ENCODE assay signal across 10 mouse cellular contexts in the genomic region with DNA sequence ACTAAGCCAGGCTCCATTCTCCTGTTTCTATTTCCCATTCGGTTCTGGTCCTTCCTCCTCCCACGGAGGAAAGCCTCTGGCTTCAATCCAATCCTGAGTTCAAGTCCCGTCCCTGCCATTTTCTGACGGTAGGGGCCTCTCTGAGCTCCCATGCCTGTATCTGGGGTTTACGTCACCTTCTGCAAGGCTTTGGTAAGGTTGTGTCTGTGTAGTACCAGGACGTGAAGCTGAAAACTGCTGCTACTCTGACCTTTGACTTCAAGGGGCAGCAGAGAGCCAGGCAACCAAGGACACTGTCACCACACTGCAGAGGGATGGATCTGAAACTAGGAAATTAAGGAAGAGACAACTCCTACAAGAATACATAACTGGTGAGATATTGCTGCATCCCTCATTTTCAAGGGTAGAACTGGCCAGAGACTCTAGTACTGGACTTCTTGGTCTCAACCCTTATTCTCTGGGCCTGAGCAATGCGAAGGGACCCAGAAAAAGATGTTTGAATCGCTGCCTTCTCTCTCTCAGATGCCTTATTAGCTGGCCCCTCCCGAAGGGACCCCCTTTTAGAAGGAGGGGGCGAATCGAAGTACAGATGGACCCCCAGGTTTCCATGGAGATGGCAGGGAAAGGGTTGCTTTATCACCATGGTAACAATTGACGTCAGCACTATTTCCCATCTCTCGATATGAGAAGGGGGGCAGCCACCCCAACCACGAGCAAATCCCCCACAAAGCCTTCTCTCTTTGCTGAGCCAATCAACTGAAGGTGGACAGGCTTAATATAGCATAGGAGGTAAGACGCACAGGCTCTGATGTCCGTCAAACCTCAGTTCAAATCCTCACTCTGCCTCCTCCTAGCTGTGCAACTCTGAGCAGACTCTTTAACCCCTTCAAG. TPM values are rescaled to one million over a fixed set of nuclear protein-coding genes. Genes with fewer than 3 reads are reported as not detected.
DNase-seq lines count a peak whose midpoint lies in the region; ATAC-seq and TF ChIP-seq lines count a peak whose summit lies in the region.
"Had no signal": no experiment of that assay in that cellular context is flagged by ENCODE, and none has a peak within 500 bp of the region (broad histone marks: within the 10 kb centered on the region; RNA-seq: fewer than 3 reads in every experiment).

No protein-coding gene starts in this region.

- no peak for DNase-seq in heart, postnatal 25 days (ENCODE audit: low spot score)
- DNase-seq in limb, embryonic 10.5 days (ENCODE audit: low spot score): no peak
- no peak for DNase-seq in ovary, postnatal 10 days (ENCODE audit: low spot score)
- DNase-seq in testis, postnatal 10 days (ENCODE audit: low spot score): no peak

- H3K4me2 ChIP-seq in heart, embryonic 12.5 days: peak overlapping the region; percentile 41
- H3K4me2 ChIP-seq in heart, embryonic 14.5 days (ENCODE audit: low read length): peak overlapping the region; percentile 29
- H3K4me2 ChIP-seq in midbrain, embryonic 16.5 days (ENCODE audit: low read length): peak overlapping the region; percentile 51

- WGBS in heart, embryonic 12.5 days: 32% methylated on average over 16 of the region's 16 CpGs
- 31% methylated on average over 16 of the region's 16 CpGs for WGBS in heart, embryonic 14.5 days
- WGBS in limb, embryonic 10.5 days: 49% methylated on average over 16 of the region's 16 CpGs
- WGBS in midbrain, embryonic 16.5 days: 12% methylated on average over 16 of the region's 16 CpGs

- H3K36me3 ChIP-seq in heart, embryonic 12.5 days: no peaks in the 10 kb centered on the region
- H3K36me3 ChIP-seq in heart, embryonic 14.5 days (ENCODE audit: control insufficient read depth, insufficient read depth, low read length): no peaks in the 10 kb centered on the region
- no peaks in the 10 kb centered on the region for H3K36me3 ChIP-seq in limb, embryonic 10.5 days
- no peaks in the 10 kb centered on the region for H3K36me3 ChIP-seq in midbrain, embryonic 16.5 days (ENCODE audit: control insufficient read depth, insufficient read depth, low read length)

- H3K27ac ChIP-seq in heart, embryonic 12.5 days (ENCODE audit: poor library complexity, severe bottlenecking): peak overlapping the region; percentile 57
- peak overlapping the region; percentile 76 for H3K27ac ChIP-seq in bone marrow macrophage, adult 2 months (ENCODE audit: insufficient read depth, low read depth, low read length)
- H3K27ac ChIP-seq in heart, embryonic 14.5 days (replicated peaks in 1 of 2; ENCODE audit: control insufficient read depth in 1 of 2, insufficient read depth in 1 of 2, low read depth in 2 of 2, low read length in 2 of 2): peak overlapping the region; percentile 76 to 78
- peak overlapping the region; percentile 53; the same call in 1 of the 2 replicates for H3K27ac ChIP-seq in limb, embryonic 10.5 days
- peak overlapping the region; percentile 84 for H3K27ac ChIP-seq in midbrain, embryonic 16.5 days (ENCODE audit: low read length)

- TF ChIP-seq CTCF in bone marrow macrophage, adult 2 months (IDR thresholded peaks at IDR 0.05; ENCODE audit: low read depth, low read length): no peak

- no peaks in the 10 kb centered on the region for H3K9me3 ChIP-seq in heart, embryonic 12.5 days (replicated peaks)
- no peaks in the 10 kb centered on the region for H3K9me3 ChIP-seq in heart, embryonic 14.5 days (ENCODE audit: control insufficient read depth, low read length)
- no peaks in the 10 kb centered on the region for H3K9me3 ChIP-seq in limb, embryonic 10.5 days (replicated peaks)
- no peaks in the 10 kb centered on the region for H3K9me3 ChIP-seq in midbrain, embryonic 16.5 days (replicated peaks; ENCODE audit: control insufficient read depth, low read length, poor library complexity, severe bottlenecking)

- peaks cover 17% of the 10 kb centered on the region for H3K27me3 ChIP-seq in heart, embryonic 12.5 days (replicated peaks)
- H3K27me3 ChIP-seq in heart, embryonic 14.5 days (ENCODE audit: control insufficient read depth, insufficient read depth, low read length): peaks cover 15% of the 10 kb centered on the region
- H3K27me3 ChIP-seq in limb, embryonic 10.5 days (ENCODE audit: low read depth, poor library complexity, severe bottlenecking): peaks cover 27% of the 10 kb centered on the region
- H3K27me3 ChIP-seq in midbrain, embryonic 16.5 days (ENCODE audit: control insufficient read depth, insufficient read depth, low read depth, low read length): peaks cover 9% of the 10 kb centered on the region
- H3K27me3 ChIP-seq: Patski had no signal

- ATAC-seq in heart, embryonic 12.5 days (ENCODE audit: insufficient number of reproducible peaks, low FRiP score): no peak
- ATAC-seq in heart, embryonic 14.5 days (ENCODE audit: insufficient number of reproducible peaks, insufficient read depth, low FRiP score, low read depth): no peak
- ATAC-seq in midbrain, embryonic 16.5 days: peak; percentile 66
- ATAC-seq: Patski had no signal

- TF ChIP-seq POLR2A in bone marrow macrophage, adult 2 months (IDR thresholded peaks at IDR 0.05; ENCODE audit: borderline replicate concordance, low read depth, low read length): no peak

- H3K4me1 ChIP-seq in heart, embryonic 12.5 days (replicated peaks): peaks cover 55% of the 10 kb centered on the region
- peaks cover 45% of the 10 kb centered on the region for H3K4me1 ChIP-seq in bone marrow macrophage, adult 2 months (ENCODE audit: control insufficient read depth, insufficient read depth, low read length)
- peaks cover 23 to 25% of the 10 kb centered on the region in 2 experiments; a peak in 3 of 4 replicates for H3K4me1 ChIP-seq in heart, embryonic 14.5 days (ENCODE audit: control insufficient read depth in 2 of 2, insufficient read depth in 2 of 2, low read length in 2 of 2)
- H3K4me1 ChIP-seq in limb, embryonic 10.5 days: peaks cover 52% of the 10 kb centered on the region
- peaks cover 20% of the 10 kb centered on the region for H3K4me1 ChIP-seq in midbrain, embryonic 16.5 days (ENCODE audit: control insufficient read depth, insufficient read depth, low read length)

- no peak overlapping the region for H3K4me3 ChIP-seq in heart, embryonic 12.5 days
- H3K4me3 ChIP-seq in bone marrow macrophage, adult 2 months (ENCODE audit: insufficient read depth, low read length): peak overlapping the region; percentile 31; the same call in 1 of the 2 replicates
- no peak overlapping the region for H3K4me3 ChIP-seq in heart, embryonic 14.5 days (ENCODE audit: control insufficient read depth in 1 of 2, insufficient read depth in 1 of 2, low read depth in 1 of 2, low read length in 2 of 2)
- H3K4me3 ChIP-seq in limb, embryonic 10.5 days: no peak overlapping the region
- H3K4me3 ChIP-seq in midbrain, embryonic 16.5 days (ENCODE audit: low read depth, low read length): peak overlapping the region; percentile 19

- intact Hi-C loops in heart, postnatal 25 days (cut with DNase I): no loop called here

- peak overlapping the region; percentile 25; the same call in 1 of the 2 replicates for H3K9ac ChIP-seq in heart, embryonic 12.5 days
- H3K9ac ChIP-seq in heart, embryonic 14.5 days (ENCODE audit: low read length): 0 out of 2 replicates have a peak overlapping the region, but pooled peaks have one; percentile 3
- peak overlapping the region; percentile 59 for H3K9ac ChIP-seq in midbrain, embryonic 16.5 days (ENCODE audit: low read depth, low read length)

RNA-seq across cellular contexts. Expression of a gene that starts 4.9 kb away (rescaled TPM):
- 0.32 TPM in 1 of 2 replicates, not detected in the other for polyA plus RNA-seq in heart, embryonic 12.5 days (2016; fragmentation: Nextera tagmentation; extraction: Ambion mirVana)
- total RNA-seq in heart, postnatal 25 days (2021): not detected
- polyA plus RNA-seq in bone marrow macrophage, adult 2 months (2012; ENCODE audit: insufficient read depth, insufficient read length, missing spikeins): not detected in 2 replicates
- not detected in 2 replicates for polyA plus RNA-seq in heart, embryonic 14.5 days (2014; fragmentation: Nextera tagmentation; extraction: Ambion mirVana)
- not detected in 2 replicates for polyA plus RNA-seq in limb, embryonic 10.5 days (2016; fragmentation: Nextera tagmentation; extraction: Ambion mirVana)
- polyA plus RNA-seq in midbrain, embryonic 16.5 days (2015; fragmentation: Nextera tagmentation; extraction: Ambion mirVana): 0.56 and 0.94 TPM in 2 replicates
- total RNA-seq: layer of hippocampus, postnatal 36 days had no signal
- polyA plus RNA-seq: Patski had no signal

RNA-seq across cellular contexts. Expression of a gene that starts 5.1 kb away (rescaled TPM):
- not detected in 2 replicates for polyA plus RNA-seq in heart, embryonic 12.5 days (2016; fragmentation: Nextera tagmentation; extraction: Ambion mirVana)
- total RNA-seq in heart, postnatal 25 days (2021): not detected
- not detected in 2 replicates for polyA plus RNA-seq in bone marrow macrophage, adult 2 months (2012; ENCODE audit: insufficient read depth, insufficient read length, missing spikeins)
- not detected in 2 replicates for polyA plus RNA-seq in heart, embryonic 14.5 days (2014; fragmentation: Nextera tagmentation; extraction: Ambion mirVana)
- 0.11 TPM in 1 of 2 replicates, not detected in the other for polyA plus RNA-seq in limb, embryonic 10.5 days (2016; fragmentation: Nextera tagmentation; extraction: Ambion mirVana)
- polyA plus RNA-seq in midbrain, embryonic 16.5 days (2015; fragmentation: Nextera tagmentation; extraction: Ambion mirVana): 1.2 TPM in 2 replicates
- total RNA-seq: layer of hippocampus, postnatal 36 days had no signal
- polyA plus RNA-seq: Patski had no signal

RNA-seq across cellular contexts. Expression of a gene that starts 17.5 kb away (rescaled TPM):
- 515 and 518 TPM in 2 replicates for polyA plus RNA-seq in heart, embryonic 12.5 days (2016; fragmentation: Nextera tagmentation; extraction: Ambion mirVana)
- total RNA-seq in heart, postnatal 25 days (2021): 1 to 10 TPM; 6.8 to 7.8 TPM
- polyA plus RNA-seq in bone marrow macrophage, adult 2 months (2012; ENCODE audit: insufficient read depth, insufficient read length, missing spikeins): 157 and 166 TPM in 2 replicates
- 301 and 313 TPM in 2 replicates for polyA plus RNA-seq in heart, embryonic 14.5 days (2014; fragmentation: Nextera tagmentation; extraction: Ambion mirVana)
- 1,533 and 1,561 TPM in 2 replicates for polyA plus RNA-seq in limb, embryonic 10.5 days (2016; fragmentation: Nextera tagmentation; extraction: Ambion mirVana)
- polyA plus RNA-seq in midbrain, embryonic 16.5 days (2015; fragmentation: Nextera tagmentation; extraction: Ambion mirVana): 1,543 and 1,683 TPM in 2 replicates

RNA-seq across cellular contexts. Expression of a gene that starts 34.5 kb away (rescaled TPM):
- polyA plus RNA-seq in heart, embryonic 12.5 days (2016; fragmentation: Nextera tagmentation; extraction: Ambion mirVana): 25.6 and 26.8 TPM in 2 replicates
- 10 to 100 TPM; 40.6 to 45.6 TPM for total RNA-seq in heart, postnatal 25 days (2021)
- polyA plus RNA-seq in bone marrow macrophage, adult 2 months (2012; ENCODE audit: insufficient read depth, insufficient read length, missing spikeins): 37.3 and 42.3 TPM in 2 replicates
- polyA plus RNA-seq in heart, embryonic 14.5 days (2014; fragmentation: Nextera tagmentation; extraction: Ambion mirVana): 23.2 and 25.5 TPM in 2 replicates
- 19.9 and 20.5 TPM in 2 replicates for polyA plus RNA-seq in limb, embryonic 10.5 days (2016; fragmentation: Nextera tagmentation; extraction: Ambion mirVana)
- polyA plus RNA-seq in midbrain, embryonic 16.5 days (2015; fragmentation: Nextera tagmentation; extraction: Ambion mirVana): 31.5 and 34.7 TPM in 2 replicates

RNA-seq across cellular contexts. Expression of a gene that starts 46.6 kb away (rescaled TPM):
- 140 and 146 TPM in 2 replicates for polyA plus RNA-seq in heart, embryonic 12.5 days (2016; fragmentation: Nextera tagmentation; extraction: Ambion mirVana)
- 10 to 100 TPM; 15.9 to 18.6 TPM for total RNA-seq in heart, postnatal 25 days (2021)
- 75.2 and 83.9 TPM in 2 replicates for polyA plus RNA-seq in bone marrow macrophage, adult 2 months (2012; ENCODE audit: insufficient read depth, insufficient read length, missing spikeins)
- polyA plus RNA-seq in heart, embryonic 14.5 days (2014; fragmentation: Nextera tagmentation; extraction: Ambion mirVana): 123 and 124 TPM in 2 replicates
- 308 and 336 TPM in 2 replicates for polyA plus RNA-seq in limb, embryonic 10.5 days (2016; fragmentation: Nextera tagmentation; extraction: Ambion mirVana)
- 74.7 and 83.2 TPM in 2 replicates for polyA plus RNA-seq in midbrain, embryonic 16.5 days (2015; fragmentation: Nextera tagmentation; extraction: Ambion mirVana)

Comparison
In these comparisons a context has a peak if more than half of its experiments do, and no peak if none do; other contexts are left out.
1. H3K4me3 ChIP-seq: peak in bone marrow macrophage, adult 2 months (single experiment) and midbrain, embryonic 16.5 days (single experiment); none in heart, embryonic 12.5 days (single experiment), heart, embryonic 14.5 days (0 of 2) and limb, embryonic 10.5 days (single experiment).
2. H3K9ac ChIP-seq: peak in every context shown above with its lines; median percentile 59 in midbrain, embryonic 16.5 days; 25 in heart, embryonic 12.5 days; 3 in heart, embryonic 14.5 days.
3. Peak in every context shown above with its lines, with median percentiles within 50 percentile points of each other: H3K27ac ChIP-seq and H3K4me2 ChIP-seq.